Mouse (Mus musculus): ENCODE data around the gene Wee1. TPM values are rescaled to one million over a fixed set of nuclear protein-coding genes. Genes with fewer than 3 reads are reported as not detected.
"Not testable (repeated sequence)": the region's sequence is repeated elsewhere in the genome, so short reads cannot be mapped to it uniquely, and the experiment has no call there.

Gene Wee1
- total RNA-seq (2021), result 10 to 100 TPM; 20.3 to 21.2 TPM
- long read RNA-seq, experiment 1, transcript Wee1-201 (11 exons, 3,419 nt), result major isoform, 9 of 12 reads
- long read RNA-seq, experiment 1, partial matches to known transcripts, result 2 of 12 reads
- long read RNA-seq, experiment 1, other reads (novel, unspliced or antisense), result 1 of 12 reads
- long read RNA-seq, experiment 2, transcript Wee1-201 (11 exons, 3,419 nt), result major isoform, 26 of 29 reads
- long read RNA-seq, experiment 2, partial matches to known transcripts, result 0 of 29 reads
- long read RNA-seq, experiment 2, other reads (novel, unspliced or antisense), result 3 of 29 reads

DNA sequence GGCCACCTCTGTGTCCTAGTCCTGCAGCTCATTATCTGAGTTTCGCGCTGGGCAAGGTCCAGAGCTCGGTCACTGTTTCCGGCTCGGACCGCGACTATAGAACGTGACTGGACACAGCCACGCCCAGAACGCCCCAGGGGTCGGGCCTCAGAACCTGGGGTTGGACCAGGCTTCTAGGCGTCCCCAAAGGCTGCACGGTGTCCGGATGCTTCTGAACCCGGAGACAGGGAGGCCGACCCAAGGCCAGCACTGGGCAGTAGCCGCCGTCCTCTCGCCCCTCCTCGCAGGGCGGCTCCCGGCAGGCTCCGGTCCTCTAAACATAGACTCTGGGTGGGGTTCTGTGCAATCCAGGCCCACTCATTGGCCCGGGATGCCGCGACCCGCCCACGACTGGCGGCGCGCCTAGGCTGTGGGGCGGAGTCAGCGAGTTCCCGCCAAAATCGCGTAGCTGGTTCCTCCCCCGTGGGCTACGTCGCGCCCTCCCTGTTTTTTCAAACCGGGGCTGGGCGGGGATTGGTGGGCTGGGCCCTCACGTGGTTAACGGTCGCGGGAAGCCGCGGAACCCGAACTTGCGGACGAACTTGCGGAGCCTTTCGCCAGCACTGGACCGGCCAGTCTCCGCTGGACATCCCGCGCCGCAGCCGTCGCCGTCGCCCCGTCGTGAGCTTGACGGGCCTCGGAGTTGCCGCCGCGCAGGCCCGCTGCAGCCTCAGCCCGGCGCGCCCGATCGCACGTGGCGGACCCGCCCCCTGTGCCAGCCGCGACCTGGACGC, at the start of gene Wee1:
Gene Wee1 (plus strand): TSS at position 531 of the 773 bp plus-strand sequence.
- peak; percentile 97 to 99 for DNase-seq (ENCODE audit: low spot score in 2 of 2)

DNA sequence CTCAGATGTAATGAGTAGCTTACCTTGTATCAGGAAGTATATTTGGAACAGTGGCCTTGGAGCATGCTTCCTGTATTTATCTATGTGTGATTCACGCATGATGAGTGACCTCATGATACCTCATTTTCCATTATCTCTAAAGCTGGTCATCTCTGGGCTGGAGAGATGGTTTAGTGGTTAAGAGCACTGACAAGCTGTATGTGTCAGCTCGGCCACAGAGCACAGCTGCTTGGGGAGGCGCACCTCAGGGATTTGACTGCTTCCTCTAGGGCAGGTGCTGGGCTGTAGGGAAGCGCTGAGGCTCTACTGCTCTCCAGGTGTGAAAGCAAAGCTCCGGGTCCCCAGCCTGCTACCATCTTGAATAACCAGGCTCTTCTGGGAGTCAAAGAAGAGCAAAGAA, 43.7 kb upstream of the Wee1 start:
- DNase-seq (ENCODE audit: low spot score in 2 of 2), result no peak
- Histone ChIP-seq H3K27ac (no peak overlapping the region), H3K4me3 (no peak overlapping the region)
- TF ChIP-seq CTCF (conservative IDR thresholded peaks at IDR 0.05), result no peak

More for the DNA sequence above, at the start of gene Wee1:
- Histone ChIP-seq H3K4me3 (peak within 1 kb of the TSS; percentile 88), H3K27ac (peak within 1 kb of the TSS; percentile 92)
- no peak for TF ChIP-seq CTCF (conservative IDR thresholded peaks at IDR 0.05)

DNA sequence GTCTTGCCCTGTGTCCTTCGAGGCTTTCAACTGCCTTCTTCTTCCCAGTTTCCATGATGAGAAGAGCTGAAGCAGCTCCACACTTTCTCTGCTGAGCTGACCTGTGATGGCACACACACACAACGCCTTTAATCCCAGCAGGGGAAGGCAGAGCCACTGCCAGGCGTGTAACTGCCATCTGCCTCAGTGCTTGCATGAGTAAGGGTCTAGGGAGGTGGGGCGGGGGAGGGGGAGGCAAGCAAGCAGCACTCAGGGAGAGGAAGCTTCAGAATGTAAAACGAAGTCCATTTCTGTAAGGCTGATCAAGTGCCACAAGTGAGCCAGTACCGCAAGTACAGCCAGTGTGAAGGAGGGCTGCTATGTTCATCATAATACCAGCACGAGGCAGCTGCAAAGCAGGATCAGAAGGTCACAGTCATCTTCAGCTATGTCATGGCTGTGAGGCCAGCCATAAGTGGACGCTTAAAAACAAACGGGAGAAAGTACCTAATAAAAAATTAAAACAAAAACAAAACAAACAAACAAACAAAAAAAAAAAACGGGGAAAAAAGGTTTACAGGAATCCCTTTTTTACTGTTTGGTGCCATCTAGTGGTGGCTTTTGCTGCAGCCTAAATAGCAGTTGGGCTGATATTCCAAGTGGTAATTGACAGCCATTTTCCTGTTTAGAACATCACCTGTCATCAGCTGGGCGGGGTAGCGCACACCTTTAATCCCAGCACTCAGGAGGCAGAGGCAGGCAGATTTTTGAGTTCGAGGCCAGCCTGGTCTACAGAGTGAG, 38.3 kb upstream of the Wee1 start:
- peak in 1 of 2 experiments; percentile 66 for DNase-seq (ENCODE audit: low spot score in 2 of 2)
- H3K27ac ChIP-seq, result peak overlapping the region; percentile 28; the same call in 1 of the 2 replicates

DNA sequence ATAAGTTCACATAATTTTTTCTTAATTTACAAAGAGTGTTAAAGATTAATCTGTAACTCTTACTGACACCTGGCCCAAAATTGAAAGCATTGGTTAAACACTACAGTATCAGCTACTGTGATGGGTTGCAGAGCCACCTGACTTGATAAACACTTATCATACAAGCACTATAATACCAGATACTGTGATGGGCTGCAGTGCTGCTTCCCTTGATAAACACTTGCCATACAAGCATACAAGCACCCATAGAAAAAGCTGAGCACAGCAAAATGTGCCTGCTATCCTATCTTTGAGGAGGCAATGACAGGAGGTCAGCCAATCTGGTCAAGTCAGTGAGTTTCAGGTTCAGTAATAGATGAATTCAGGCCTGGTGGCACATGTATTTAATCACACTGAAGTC, 36.6 kb upstream of the Wee1 start:
- DNase-seq (ENCODE audit: low spot score in 2 of 2), result no peak
- H3K4me3 ChIP-seq, result no peak overlapping the region
- H3K27ac ChIP-seq, result no peak overlapping the region
- TF ChIP-seq CTCF (conservative IDR thresholded peaks at IDR 0.05), result no peak

More for the DNA sequence above, 38.3 kb upstream of the Wee1 start:
- H3K4me3 ChIP-seq, result no peak overlapping the region
- TF ChIP-seq CTCF (conservative IDR thresholded peaks at IDR 0.05), result peak; percentile 88

DNA sequence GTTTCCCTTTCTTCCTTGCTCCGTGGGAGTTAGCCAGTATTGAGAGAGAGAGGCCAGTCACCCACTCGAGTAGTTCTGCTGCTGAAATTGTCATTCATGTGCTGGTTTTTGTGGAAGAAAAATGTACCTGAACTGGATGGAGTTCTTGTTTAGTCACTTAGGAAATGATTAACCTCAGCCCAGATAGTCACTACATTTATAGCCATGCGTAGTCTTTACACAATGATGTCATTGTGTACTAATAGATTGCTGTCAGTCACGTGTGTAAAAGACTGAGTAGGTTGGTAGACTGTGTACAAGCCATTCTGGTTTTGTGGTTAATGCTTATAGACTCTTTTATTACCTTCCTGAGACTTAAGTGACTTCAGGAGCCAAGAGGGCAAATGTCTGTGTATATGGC, 33.9 kb upstream of the Wee1 start:
- no peak for TF ChIP-seq CTCF (conservative IDR thresholded peaks at IDR 0.05)
- DNase-seq (ENCODE audit: low spot score in 2 of 2), result no peak
- H3K4me3 ChIP-seq, result no peak overlapping the region
- no peak overlapping the region for H3K27ac ChIP-seq

DNA sequence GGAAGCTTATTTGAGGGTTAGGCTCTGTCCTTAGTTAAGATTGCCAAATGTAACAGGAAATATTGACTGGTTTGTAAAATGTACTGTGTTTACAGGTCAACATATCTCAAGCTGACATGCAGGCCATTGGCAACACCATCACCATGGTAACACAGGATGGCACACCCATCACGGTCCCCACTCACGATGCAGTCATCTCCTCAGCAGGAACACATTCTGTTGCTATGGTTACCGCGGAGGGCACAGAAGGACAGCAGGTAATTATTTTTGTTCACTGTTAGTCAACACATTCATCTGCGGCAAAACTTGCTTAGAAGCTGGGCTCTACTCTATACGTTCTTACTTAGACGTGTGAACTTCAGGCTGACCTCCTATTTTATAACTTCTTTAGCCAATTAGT, 30.2 kb upstream of the Wee1 start:
- Histone ChIP-seq H3K27ac (no peak overlapping the region), H3K4me3 (no peak overlapping the region)
- DNase-seq (ENCODE audit: low spot score in 2 of 2), result peak; percentile 26 to 42
- no peak for TF ChIP-seq CTCF (conservative IDR thresholded peaks at IDR 0.05)

DNA sequence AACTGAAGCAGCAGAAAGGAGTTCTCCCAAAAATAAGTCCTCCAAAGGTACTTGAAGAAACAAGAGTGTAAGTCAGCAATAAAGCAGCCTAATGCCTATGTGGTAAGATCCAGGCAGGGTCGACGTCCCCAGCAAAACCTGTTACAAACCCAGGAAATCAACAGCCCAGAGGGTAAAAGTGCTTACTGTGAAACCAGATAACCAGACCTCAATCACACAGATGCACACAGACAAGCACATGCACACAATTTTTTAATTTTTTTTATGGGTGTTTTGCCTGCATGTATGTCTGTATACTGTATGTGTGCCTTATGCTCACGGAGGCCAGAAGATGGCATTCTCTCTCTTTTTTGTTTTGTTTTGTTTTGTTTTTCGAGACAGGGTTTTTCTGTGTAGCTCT, 25.5 kb upstream of the Wee1 start:
- Histone ChIP-seq H3K27ac (no peak overlapping the region), H3K4me3 (no peak overlapping the region)
- no peak for DNase-seq (ENCODE audit: low spot score in 2 of 2)
- TF ChIP-seq CTCF (conservative IDR thresholded peaks at IDR 0.05), result no peak

DNA sequence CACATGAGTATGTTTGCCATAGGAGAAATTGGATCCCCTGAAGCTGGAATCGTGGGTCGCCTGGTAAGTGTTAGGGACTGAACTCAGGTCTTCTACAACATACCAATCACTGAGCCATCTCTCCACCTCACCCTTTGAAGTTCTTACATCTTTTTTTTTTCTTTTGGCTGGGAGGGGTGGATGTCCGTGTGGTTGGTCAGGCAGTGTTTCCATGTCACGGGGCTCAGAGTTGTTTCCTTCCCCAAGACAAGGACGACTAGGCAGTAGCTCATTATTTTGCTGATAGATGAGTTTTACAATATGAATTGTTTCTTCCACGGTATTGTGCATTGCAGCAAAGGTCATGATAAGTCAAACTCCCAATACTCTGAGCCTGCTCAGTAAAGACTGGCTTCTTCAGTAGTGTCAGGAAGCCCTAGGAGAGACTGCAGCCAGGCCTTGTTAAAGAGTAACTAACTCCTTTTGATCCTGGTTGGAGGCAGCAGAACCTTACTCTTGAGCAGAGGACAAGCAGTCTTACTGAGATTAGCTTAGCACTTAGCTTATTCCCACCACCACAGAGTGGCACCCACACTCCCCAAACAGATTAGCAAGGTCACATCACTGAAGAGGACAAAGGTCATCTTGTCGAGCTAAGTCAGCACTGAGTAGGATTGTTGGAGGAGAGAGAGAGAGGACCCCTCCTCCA, 24.6 kb upstream of the Wee1 start:
- Histone ChIP-seq H3K4me3 (no peak overlapping the region), H3K27ac (no peak overlapping the region)
- no peak for DNase-seq (ENCODE audit: low spot score in 2 of 2)
- TF ChIP-seq CTCF (conservative IDR thresholded peaks at IDR 0.05), result no peak

DNA sequence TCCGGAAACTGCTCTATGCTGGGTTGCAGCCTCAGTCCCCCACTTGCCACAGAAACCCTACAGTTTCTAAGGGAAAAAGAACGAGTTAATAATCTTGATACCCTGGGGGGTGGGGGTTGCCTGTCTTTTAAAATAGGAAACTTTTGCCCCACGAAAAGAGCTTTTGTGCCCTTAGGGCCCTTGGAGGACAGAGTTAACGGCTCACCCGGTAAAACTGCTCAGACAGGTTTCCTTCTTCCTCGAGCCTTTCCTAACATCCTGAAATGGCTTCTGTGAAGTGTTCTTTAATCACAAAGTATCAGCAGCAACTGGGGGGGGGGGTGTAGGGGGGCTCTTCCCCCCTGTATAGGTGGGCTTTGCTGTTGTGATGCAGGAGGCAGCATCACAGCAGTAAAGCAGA, 21.0 kb upstream of the Wee1 start:
- DNase-seq (ENCODE audit: low spot score in 2 of 2), result no peak
- no peak overlapping the region for H3K4me3 ChIP-seq
- no peak overlapping the region for H3K27ac ChIP-seq
- no peak for TF ChIP-seq CTCF (conservative IDR thresholded peaks at IDR 0.05)

DNA sequence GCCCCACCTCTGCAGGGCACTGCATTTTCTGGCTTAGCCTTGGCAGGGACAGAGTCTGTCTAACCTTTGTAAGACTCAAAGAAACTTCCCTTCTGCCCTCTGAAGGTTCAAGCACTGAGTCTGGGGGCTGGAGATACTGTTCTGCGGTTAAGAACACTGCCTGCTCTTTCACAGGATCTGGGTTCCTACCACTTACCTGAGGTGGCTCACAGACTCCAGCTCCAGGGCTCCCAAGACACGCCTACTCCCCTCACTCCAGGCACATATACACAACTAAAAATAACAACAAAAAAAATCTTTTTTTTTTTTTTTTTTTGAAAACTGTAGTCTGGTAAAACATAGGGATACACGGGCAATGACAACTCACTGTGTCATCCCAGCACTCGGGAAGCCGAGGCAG, 20.6 kb upstream of the Wee1 start:
- no peak for TF ChIP-seq CTCF (conservative IDR thresholded peaks at IDR 0.05)
- Histone ChIP-seq H3K4me3 (no peak overlapping the region), H3K27ac (no peak overlapping the region)
- DNase-seq (ENCODE audit: low spot score in 2 of 2), result no peak

DNA sequence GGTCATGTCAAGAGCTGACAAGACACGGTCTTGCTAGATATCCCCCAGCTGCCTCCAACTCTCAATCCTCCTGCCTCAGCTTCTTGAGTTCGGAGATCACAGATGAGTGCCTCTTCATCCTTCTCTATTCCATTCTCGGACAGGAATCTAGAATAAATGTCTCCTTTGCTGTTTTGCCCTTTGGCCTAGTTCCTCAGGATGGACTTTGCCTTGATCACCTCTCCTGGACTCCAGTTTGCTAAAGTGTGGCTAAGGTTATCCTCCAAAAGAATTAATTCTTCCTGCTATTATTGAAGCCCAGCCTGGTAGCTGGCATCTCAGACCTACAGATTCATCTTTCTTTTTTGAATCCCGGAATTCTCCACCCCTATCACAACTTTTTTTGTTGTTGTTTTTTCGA, 16.8 kb upstream of the Wee1 start:
- no peak overlapping the region for H3K4me3 ChIP-seq
- no peak for TF ChIP-seq CTCF (conservative IDR thresholded peaks at IDR 0.05)
- no peak overlapping the region for H3K27ac ChIP-seq
- no peak for DNase-seq (ENCODE audit: low spot score in 2 of 2)

DNA sequence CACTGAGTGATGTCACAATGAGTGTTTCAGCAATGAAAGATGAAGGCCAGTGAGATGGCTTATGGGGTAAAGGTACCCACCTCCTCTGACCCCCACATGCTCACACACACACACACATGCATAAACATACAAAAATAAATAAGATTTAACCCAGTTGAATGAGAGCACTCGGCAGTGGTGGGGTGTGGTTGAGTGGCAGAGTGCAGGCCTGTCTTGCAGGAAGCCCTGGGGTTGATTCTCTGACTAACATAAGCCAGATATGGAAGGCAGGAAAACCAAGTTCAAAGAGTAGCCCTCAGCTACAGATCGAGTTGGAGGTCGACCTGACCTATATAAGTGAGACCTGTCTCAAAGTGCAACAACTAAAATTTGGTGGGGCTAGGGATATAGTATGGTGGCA, 15.2 kb upstream of the Wee1 start:
- TF ChIP-seq CTCF (conservative IDR thresholded peaks at IDR 0.05), result no peak
- no peak for DNase-seq (ENCODE audit: low spot score in 2 of 2)
- Histone ChIP-seq H3K4me3 (no peak overlapping the region), H3K27ac (no peak overlapping the region)

DNA sequence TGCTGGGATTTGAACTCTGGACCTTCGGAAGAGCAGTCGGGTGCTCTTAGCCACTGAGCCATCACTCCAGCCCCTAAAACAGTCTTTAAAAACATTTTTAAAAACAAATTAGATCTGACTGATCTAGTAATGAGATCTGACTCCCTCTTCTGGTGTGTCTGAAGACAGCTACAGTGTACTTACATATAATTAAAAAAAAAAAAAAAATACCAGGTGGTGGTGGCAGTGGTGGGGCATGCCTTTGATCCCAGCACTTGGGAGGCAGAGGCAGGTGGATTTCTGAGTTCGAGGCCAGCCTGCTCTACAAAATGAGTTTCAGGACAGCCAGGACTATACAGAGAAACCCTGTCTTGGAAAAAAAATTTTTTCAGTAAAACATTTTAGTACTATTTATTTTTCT, 13.3 kb upstream of the Wee1 start:
- DNase-seq (ENCODE audit: low spot score in 2 of 2); H3K4me3 ChIP-seq: not testable (repeated sequence)
- peak overlapping the region; percentile 78; the same call in 1 of the 2 replicates for H3K27ac ChIP-seq

All from layer of hippocampus, adult 2 months (tissue).